Mouse (Mus musculus) liver, embryonic 13.5 days (tissue): ENCODE results near the gene Trim47. TPM values are rescaled to one million over a fixed set of nuclear protein-coding genes. Genes with fewer than 3 reads are reported as not detected.

Source experiments
- ATAC-seq: fragments of 200-750 bp; cut with Nextera tagmentation; 2 replicates; pipeline ENCODE4 v1.8.0; 2017; ENCODE audit warnings: low read depth, mild to moderate bottlenecking, moderate number of reproducible peaks, moderate library complexity
- DNase-seq: peaks from one replicate; pipeline ENCODE4 v3.0.0; 2022
- H3K27ac ChIP-seq: fragments of 300-500 bp; sonication (generic); 2 replicates; pipeline ENCODE4 v1.5.1; 2015; ENCODE audit warnings: moderate library complexity, mild to moderate bottlenecking, inconsistent platforms
- H3K27me3 ChIP-seq: fragments of 300-500 bp; sonication (generic); 2 replicates; pipeline ENCODE4 v1.6.1; 2015; ENCODE audit warnings: mild to moderate bottlenecking, inconsistent platforms
- H3K36me3 ChIP-seq: fragments of 300-500 bp; sonication (generic); 2 replicates; pipeline ENCODE4 v1.6.1; 2015; ENCODE audit warnings: mild to moderate bottlenecking, inconsistent platforms
- H3K4me1 ChIP-seq: fragments of 300-500 bp; sonication (generic); replicated peaks from 2 replicates; pipeline ENCODE4 v1.6.1; 2015; ENCODE audit warnings: inconsistent platforms
- H3K4me2 ChIP-seq: fragments of 300-500 bp; sonication (generic); 2 replicates; pipeline ENCODE4 v1.6.1; 2015; ENCODE audit warnings: inconsistent platforms, mild to moderate bottlenecking, moderate library complexity
- H3K4me3 ChIP-seq: fragments of 300-500 bp; sonication (generic); replicated peaks from 2 replicates; pipeline ENCODE4 v1.5.1; 2015; ENCODE audit warnings: mild to moderate bottlenecking, inconsistent platforms
- H3K9ac ChIP-seq: fragments of 300-500 bp; sonication (generic); 2 replicates; pipeline ENCODE4 v1.6.1; 2015; ENCODE audit warnings: mild to moderate bottlenecking, inconsistent platforms
- H3K9me3 ChIP-seq: fragments of 300-500 bp; sonication (generic); replicated peaks from 2 replicates; pipeline ENCODE4 v1.6.1; 2016; ENCODE audit warnings: inconsistent platforms
- WGBS: fragments of 180-500 bp; shearing (Covaris S2); methylation state at CpG from one replicate; pipeline ENCODE4 v1.1.7; 2015; ENCODE audit not compliant: insufficient replicate concordance; 5-methylcytosine and 5-hydroxymethylcytosine counted together
- polyA plus RNA-seq: library from polyadenylated mRNA; unstranded; fragments of >200 nt; fragmentation: Nextera tagmentation; extraction: Ambion mirVana; gene quantifications from 2 replicates; pipeline ENCODE4 v1.2.1, GENCODE M21; 2015

Gene Trim47
- polyA plus RNA-seq, 1 experiment from 2014 or later: 3.7 TPM

DNA sequence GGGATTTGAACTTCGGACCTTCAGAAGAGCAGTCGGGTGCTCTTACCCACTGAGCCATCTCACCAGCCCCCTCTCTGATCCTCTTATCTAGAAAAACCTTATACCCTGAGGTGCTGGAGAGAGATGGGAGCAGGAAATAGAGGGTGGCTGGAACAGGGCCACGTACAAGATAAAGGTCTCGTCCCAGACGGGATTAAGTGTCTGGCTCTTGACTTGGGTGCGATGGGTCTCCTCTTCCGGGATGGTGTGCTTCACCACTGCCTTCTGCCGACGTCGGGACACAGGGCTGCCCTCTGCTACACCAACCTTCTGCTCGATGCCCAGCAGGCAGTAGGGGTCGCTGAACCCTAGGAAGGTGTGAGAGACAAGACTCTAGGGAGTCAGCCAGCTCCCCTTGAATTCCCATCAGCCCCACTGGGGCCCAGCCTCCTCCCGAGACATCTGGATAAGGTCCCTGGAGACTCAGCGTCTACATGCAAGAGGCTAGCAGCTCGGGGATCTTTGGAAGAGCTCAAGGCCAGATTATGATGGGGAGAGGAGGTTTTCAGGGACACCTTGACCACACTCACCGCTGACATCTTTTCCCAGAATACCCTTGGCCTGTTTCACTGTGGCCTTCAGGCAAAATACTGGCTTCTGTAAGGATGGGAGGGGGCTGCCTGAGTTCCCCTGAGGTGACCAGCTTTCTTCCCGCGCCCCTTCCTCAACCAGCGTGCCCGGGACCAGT, 51.3 kb downstream of the Trim47 start:
- peak; percentile 60 for DNase-seq
- peaks cover 45% of the 10 kb centered on the region for H3K36me3 ChIP-seq
- peaks cover 74% of the 10 kb centered on the region for H3K4me1 ChIP-seq

DNA sequence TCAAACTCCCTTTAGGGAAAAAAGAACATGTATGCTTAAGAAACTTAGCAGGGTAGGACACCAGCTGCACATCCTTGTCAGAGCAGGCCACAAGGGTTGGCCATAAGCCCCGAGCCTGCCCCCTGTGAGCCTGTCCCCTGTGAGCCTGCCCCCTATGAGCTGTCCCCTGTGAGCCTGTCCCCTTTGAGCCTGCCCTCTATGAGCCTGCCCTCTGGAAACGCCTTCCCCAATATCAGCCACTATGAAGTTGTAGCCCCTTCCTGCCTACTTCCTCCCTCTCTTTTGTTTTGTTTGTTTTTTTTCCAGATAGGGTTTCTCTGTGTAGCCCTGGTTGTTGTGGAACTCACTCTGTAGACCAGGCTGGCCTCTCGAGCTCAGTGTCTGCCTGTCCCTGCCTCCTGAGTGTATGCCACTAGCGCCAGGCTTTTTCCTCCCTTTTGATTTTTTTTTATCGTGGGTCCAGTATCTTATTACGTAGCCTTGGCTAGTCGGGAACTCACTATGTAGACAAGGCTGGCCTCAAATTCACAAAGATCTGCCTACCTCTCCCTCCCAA, 52.5 kb downstream of the Trim47 start:
- no peak for ATAC-seq
- no peaks in the 10 kb centered on the region for H3K27me3 ChIP-seq
- no peaks in the 10 kb centered on the region for H3K9me3 ChIP-seq
- no peak for DNase-seq
- H3K4me1 ChIP-seq: peaks cover 62% of the 10 kb centered on the region
- no peak overlapping the region for H3K4me3 ChIP-seq
- H3K4me2 ChIP-seq: no peak overlapping the region
- peak overlapping the region; percentile 23; the same call in 1 of the 2 replicates for H3K9ac ChIP-seq
- peak overlapping the region; percentile 61 for H3K27ac ChIP-seq
- 33% methylated on average over 7 of the region's 7 CpGs for WGBS
- H3K36me3 ChIP-seq: peaks cover 36% of the 10 kb centered on the region

More for the DNA sequence above, 51.3 kb downstream of the Trim47 start:
- Histone ChIP-seq H3K27ac (peak overlapping the region; percentile 99), H3K9ac (peak overlapping the region; percentile 96), H3K27me3 (no peaks in the 10 kb centered on the region), H3K4me2 (peak overlapping the region; percentile 99), H3K9me3 (no peaks in the 10 kb centered on the region), H3K4me3 (peak overlapping the region; percentile 75)
- 21% methylated on average over 20 of the region's 20 CpGs for WGBS
- peak; percentile 2; the same call in 1 of the 2 replicates for ATAC-seq

DNA sequence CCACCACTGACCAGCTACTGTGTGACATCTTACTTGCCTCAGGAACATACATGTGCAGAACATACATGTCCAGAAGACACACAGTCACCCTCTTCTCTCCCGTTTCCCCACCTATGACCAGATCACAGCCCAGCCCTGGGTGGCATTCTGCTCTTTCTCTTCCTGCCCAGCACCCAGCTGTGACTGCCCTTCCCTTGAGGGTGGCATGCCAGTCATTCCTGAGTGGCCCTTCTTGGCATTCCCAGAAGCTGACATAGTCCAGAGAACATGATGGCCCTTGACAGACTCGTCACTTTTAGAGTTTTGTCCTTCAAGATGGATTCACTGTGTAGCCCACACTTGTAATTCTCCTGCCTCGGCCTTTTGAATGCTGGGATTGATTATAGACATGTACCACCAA, 54.4 kb downstream of the Trim47 start:
- H3K27ac ChIP-seq: no peak overlapping the region
- peaks cover 43% of the 10 kb centered on the region for H3K4me1 ChIP-seq
- no peak overlapping the region for H3K4me3 ChIP-seq
- no peak for DNase-seq
- 85% methylated on average over 3 of the region's 3 CpGs for WGBS
- no peaks in the 10 kb centered on the region for H3K27me3 ChIP-seq
- ATAC-seq: no peak
- no peaks in the 10 kb centered on the region for H3K9me3 ChIP-seq
- no peak overlapping the region for H3K9ac ChIP-seq
- no peak overlapping the region for H3K4me2 ChIP-seq
- peaks cover 44% of the 10 kb centered on the region for H3K36me3 ChIP-seq

DNA sequence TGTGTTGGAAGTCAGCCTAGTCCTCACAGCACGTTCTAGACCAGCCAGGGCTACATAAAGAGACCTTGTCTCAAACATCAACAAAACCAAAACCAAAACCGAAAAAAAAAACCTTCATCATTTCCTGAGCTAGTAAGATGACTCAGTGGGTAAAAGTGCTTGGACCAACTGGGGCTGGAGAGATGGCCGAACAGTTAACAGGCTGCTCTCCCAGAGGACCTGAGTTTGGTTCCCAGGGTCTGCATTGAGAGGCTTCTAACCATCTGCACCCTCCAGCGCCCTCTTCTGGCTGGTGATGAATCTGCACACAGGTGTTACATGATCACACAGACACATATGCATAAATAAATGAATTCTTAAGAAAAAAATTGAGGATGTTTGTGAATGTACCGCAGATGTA, 55.5 kb downstream of the Trim47 start:
- Histone ChIP-seq H3K9ac (no peak overlapping the region), H3K9me3 (no peaks in the 10 kb centered on the region), H3K27ac (no peak overlapping the region), H3K27me3 (no peaks in the 10 kb centered on the region), H3K4me2 (no peak overlapping the region), H3K4me3 (no peak overlapping the region), H3K36me3 (peaks cover 51% of the 10 kb centered on the region), H3K4me1 (peaks cover 32% of the 10 kb centered on the region)
- DNase-seq (no peak), ATAC-seq (no peak)
- 36% methylated on average over 5 of the region's 5 CpGs for WGBS

DNA sequence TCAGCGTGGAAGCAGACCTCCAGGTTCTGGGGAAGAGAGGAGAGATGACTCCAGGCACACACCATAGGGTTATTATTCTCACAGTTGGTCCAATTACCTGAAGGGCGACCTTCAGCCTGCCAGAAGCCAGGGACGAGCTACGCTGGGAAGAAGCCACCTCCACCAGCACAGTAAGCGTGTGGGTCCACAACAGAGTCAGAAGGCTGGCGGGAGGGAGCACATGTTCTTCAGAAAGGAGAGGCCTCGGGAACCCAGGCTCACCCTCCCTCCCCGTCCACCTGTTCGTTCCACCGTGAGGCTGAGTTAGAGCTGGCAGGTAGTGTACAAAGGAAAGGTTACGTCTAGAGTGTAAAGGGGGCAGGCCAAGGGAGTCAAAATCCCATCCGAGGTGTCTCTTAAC, 61.7 kb downstream of the Trim47 start:
- Histone ChIP-seq H3K27ac (no peak overlapping the region), H3K4me2 (no peak overlapping the region), H3K4me1 (0 out of 2 replicates have a peak, but pooled peaks cover 3% of the 10 kb centered on the region), H3K9me3 (no peaks in the 10 kb centered on the region), H3K4me3 (no peak overlapping the region), H3K9ac (no peak overlapping the region), H3K27me3 (no peaks in the 10 kb centered on the region), H3K36me3 (peaks cover 87% of the 10 kb centered on the region)
- DNase-seq (no peak), ATAC-seq (no peak)
- 82% methylated on average over 12 of the region's 12 CpGs for WGBS

DNA sequence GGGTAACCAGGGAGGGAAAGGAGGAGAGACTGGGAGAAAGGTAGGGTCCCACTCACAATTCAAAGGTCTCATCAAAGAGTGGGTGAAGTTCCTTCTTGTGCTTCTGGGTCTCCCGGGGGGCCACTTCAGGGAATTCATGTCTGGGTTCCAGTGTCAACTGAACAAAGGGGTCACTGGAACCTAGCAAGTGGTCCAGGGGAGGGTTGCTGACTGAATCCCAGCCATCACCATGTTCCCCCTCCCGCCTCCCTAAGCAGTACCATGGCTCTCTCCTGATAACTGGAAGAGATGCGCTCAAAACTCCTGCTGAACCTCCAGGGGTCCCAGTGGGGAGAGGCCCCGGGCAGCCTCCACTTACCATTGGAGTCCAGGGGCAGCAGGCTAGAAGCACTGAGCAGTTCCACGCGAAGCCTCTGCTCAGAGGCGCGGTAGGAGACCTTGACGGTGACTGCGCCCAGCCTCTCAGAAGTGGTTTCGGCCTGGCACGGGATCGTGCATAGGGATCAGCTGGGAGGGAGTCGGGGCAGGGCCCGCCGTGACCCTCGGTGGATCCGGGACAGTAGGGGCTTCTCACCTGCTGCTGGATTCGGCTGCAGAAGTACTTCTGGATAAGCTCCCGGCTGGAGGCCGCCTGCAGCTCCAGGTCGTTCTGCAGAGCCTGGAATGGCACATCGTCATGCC, 62.7 kb downstream of the Trim47 start:
- ATAC-seq (no peak), DNase-seq (no peak)
- Histone ChIP-seq H3K4me2 (no peak overlapping the region), H3K27me3 (no peaks in the 10 kb centered on the region), H3K27ac (no peak overlapping the region), H3K4me1 (0 out of 2 replicates have a peak, but pooled peaks cover 3% of the 10 kb centered on the region), H3K36me3 (peaks cover 92% of the 10 kb centered on the region), H3K9me3 (no peaks in the 10 kb centered on the region), H3K9ac (no peak overlapping the region), H3K4me3 (no peak overlapping the region)
- 85% methylated on average over 23 of the region's 23 CpGs for WGBS

DNA sequence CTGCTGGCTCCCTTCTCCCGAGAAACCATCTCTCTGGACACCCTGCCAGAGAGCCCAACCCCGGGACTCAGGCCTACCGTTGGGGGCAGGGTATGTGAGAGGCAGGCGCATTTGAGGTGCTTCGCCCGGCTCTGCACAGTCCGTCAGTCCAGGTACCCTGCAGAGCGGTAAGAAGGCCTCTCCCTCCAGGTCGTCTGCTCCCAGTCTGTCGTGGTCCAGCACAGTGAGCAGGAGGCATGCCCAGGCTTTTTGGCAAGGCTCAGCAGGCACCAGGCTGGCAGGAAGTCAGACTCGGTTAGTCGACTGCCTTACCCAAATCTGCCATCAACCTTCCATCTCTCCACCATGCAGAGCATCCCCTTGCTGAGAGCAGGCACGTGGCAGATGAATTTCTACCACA, 63.4 kb downstream of the Trim47 start:
- H3K4me2 ChIP-seq: no peak overlapping the region
- no peaks in the 10 kb centered on the region for H3K27me3 ChIP-seq
- no peaks in the 10 kb centered on the region for H3K9me3 ChIP-seq
- H3K9ac ChIP-seq: no peak overlapping the region
- H3K36me3 ChIP-seq: peaks cover 92% of the 10 kb centered on the region
- H3K4me3 ChIP-seq: no peak overlapping the region
- 75% methylated on average over 13 of the region's 13 CpGs for WGBS
- DNase-seq (no peak), ATAC-seq (no peak)
- H3K4me1 ChIP-seq: peaks cover 9% of the 10 kb centered on the region; the same call in 1 of the 2 replicates
- no peak overlapping the region for H3K27ac ChIP-seq

DNA sequence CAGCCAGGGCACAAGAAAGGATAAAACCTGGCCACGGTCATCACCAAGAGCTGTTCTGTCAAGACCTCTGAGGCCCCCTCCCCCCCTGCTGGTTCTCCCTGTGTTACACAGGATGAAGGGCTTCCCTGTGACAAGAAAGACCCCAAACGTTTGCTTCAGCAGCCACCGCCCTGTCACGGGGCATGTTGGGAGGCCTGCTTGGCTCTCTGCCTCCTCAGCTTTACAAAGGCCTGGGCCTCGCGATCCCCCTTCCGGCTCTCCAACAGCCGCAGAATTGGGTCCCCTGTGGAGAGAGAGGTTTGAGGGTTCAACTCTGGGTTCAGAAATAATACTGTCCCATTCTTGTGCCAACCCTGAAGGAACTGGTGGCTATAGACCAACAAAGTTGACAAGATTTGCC, 64.5 kb downstream of the Trim47 start:
- H3K9me3 ChIP-seq: no peaks in the 10 kb centered on the region
- WGBS: 68% methylated on average over 8 of the region's 8 CpGs
- H3K27ac ChIP-seq: no peak overlapping the region; the same call in 1 of the 2 replicates
- no peak overlapping the region for H3K9ac ChIP-seq
- H3K36me3 ChIP-seq: peaks cover 94% of the 10 kb centered on the region
- peaks cover 19% of the 10 kb centered on the region for H3K4me1 ChIP-seq
- no peak for DNase-seq
- no peak for ATAC-seq
- no peak overlapping the region for H3K4me3 ChIP-seq
- no peaks in the 10 kb centered on the region for H3K27me3 ChIP-seq
- H3K4me2 ChIP-seq: no peak overlapping the region

DNA sequence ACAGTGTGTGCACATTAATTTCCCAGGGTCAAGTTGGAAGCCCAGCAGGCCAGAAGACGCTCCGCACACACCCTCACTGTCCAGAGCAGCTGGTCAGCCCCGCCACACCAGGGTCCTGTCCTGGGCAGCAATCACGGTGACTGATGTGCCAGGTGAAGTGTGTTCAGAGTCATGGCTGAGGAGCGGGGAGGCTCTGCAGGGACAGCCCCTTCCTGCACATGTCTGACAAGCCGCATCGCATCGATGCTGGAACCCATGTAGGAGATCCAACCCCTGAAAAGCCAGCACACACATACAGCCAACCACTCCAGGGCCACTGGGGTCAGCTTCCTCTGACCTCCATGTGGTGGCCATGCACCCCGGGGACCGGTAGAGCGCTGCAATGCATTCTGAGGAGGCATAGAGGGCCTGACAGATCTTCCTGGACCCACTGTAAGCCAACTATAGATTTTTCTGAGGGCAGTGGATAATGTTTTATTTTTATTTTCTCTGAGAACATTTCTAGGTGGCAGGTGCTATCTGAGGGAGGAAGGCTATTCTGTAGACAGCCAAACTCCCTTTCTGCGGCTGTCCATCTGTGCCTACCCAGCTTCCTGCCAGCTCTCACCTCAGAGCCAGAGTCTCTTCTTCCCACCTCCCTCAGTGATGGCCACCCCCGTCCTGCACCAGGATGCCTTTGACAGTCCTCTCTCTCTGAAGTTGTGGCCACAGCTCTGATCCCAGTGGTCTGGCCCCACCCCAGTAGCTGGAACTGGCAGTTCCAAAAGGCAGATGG, 65.2 kb downstream of the Trim47 start:
- 88% methylated on average over 13 of the region's 13 CpGs for WGBS
- peaks cover 26% of the 10 kb centered on the region for H3K4me1 ChIP-seq
- H3K27me3 ChIP-seq: no peaks in the 10 kb centered on the region
- DNase-seq: no peak
- no peak for ATAC-seq
- no peak overlapping the region for H3K27ac ChIP-seq
- no peak overlapping the region for H3K4me2 ChIP-seq
- H3K9me3 ChIP-seq: no peaks in the 10 kb centered on the region
- no peak overlapping the region for H3K9ac ChIP-seq
- H3K4me3 ChIP-seq: no peak overlapping the region
- H3K36me3 ChIP-seq: peaks cover 96% of the 10 kb centered on the region

DNA sequence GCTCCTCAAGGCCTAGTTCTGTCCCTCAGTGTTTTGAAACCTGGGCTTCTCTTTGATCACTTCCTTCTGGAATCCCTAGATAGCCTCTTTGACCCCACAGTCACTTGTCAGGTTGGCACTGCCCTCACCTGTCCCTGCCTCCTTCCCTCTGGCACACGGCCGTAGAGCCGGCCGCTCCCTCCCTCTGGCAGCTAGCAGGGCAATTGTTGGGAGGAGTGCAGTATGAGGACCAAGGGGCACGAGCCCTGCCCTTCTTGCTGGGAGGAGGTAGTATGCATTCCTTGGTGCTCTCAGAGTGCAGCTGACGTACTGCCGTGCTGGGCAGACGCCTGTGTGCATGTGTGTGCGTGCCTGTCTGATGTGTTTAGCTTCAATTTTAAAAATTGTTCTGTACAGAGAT, 66.4 kb downstream of the Trim47 start:
- Histone ChIP-seq H3K9me3 (no peaks in the 10 kb centered on the region), H3K27me3 (no peaks in the 10 kb centered on the region), H3K4me1 (peaks cover 38% of the 10 kb centered on the region), H3K4me2 (no peak overlapping the region), H3K4me3 (no peak overlapping the region), H3K27ac (no peak overlapping the region; the same call in 1 of the 2 replicates), H3K9ac (no peak overlapping the region), H3K36me3 (peaks cover 99% of the 10 kb centered on the region)
- no peak for ATAC-seq
- DNase-seq: no peak
- 86% methylated on average over 9 of the region's 9 CpGs for WGBS

DNA sequence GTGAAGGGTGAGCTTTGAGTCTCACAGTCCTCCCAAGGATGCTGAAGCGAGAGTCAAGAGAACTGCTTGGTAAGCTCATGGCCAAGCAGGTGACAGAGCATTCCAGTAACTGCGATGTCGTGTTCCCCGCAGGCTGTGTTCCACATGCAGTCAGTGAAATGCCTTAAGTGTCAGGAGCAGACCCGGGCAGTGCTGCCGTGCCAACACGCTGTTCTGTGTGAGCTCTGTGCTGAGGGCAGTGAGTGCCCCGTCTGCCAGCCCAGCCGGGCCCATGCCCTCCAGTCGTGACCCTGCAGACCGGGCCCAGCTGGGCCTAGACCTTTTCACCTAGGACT, 67.4 kb downstream of the Trim47 start:
- Histone ChIP-seq H3K36me3 (peaks cover 99% of the 10 kb centered on the region), H3K9ac (no peak overlapping the region), H3K27ac (peak overlapping the region; percentile 23; the same call in 1 of the 2 replicates), H3K27me3 (no peaks in the 10 kb centered on the region), H3K4me2 (no peak overlapping the region), H3K4me3 (no peak overlapping the region), H3K4me1 (peaks cover 47% of the 10 kb centered on the region), H3K9me3 (no peaks in the 10 kb centered on the region)
- WGBS: 93% methylated on average over 11 of the region's 11 CpGs
- DNase-seq (no peak), ATAC-seq (no peak)
